Mouse (Mus musculus) adrenal gland, postnatal 36 days (tissue): ENCODE measurements at regions not wholly inside any gene's neighbourhood (a gene's known extent, or its start where the extent isn't known, plus 50 kb on each side); places are given as distances from the start of the nearest gene placed in this dataset.
A peak's percentile ranks its signal among the peaks of the same experiment; 100 is the strongest.

ENCODE experiments used
- DNase-seq, 2 experiments: peaks; one replicate each; pipeline ENCODE4 v3.0.0; 2021; ENCODE audit warnings: mixed read lengths in 1 of 2

DNA sequence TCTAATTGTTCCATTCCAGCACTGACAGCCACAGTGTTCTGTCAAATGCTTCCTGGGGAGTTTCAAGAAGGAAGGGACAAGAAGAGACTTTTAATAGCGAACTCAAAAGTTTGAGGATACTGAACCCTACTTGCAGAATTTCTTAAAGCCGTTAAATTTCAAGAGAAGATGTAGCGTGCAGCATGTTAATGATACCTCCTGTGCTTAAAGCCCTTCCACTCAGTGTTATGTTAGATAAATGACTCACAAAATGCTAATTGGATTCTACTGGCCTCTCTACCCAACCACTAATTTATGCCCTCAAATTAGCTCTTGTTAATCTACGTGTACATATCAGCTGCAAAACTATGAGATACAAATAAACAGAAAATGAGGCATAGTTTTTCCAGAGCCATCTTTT is 541.8 kb upstream of the Cdh20 start:
- DNase-seq: no peak

DNA sequence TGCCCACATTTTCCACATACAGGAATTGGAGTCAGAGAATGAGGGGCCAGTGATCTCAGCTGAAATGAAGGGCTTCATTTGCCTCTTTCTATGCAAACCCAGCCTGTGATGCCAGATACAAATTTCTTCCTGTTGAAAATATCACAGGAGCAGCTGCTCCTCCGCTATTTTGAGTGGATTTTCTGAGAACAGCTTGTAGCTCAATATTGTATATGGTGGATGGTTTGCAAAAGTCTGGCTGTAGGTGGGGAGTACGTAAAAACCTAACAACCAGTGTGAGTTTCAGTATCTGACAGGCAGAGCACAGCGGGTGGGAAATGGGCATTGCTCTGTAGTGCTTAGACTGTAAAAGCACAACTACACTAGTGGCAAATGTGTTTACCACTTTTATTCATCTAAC is 541.4 kb upstream of the Cdh20 start:
- DNase-seq: no peak

DNA sequence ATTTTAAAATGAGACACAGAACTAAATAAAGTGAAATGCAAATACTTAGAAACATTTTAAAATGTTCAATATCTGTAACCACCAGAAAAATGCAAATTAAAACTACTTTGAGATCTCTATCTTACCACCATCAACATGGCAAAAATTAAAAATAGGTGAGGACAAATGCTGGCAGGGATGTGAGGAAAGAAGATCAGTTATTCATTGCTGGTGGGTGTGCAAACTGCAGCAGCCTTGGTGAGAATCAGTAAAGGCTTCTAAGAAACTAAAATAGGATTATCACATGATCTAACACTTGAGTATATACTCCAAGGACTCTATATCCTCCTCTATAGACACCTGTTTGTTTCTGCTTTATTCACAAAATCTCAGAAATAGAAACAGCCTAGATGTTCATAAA is 526.7 kb upstream of the Cdh20 start:
- DNase-seq: no peak

DNA sequence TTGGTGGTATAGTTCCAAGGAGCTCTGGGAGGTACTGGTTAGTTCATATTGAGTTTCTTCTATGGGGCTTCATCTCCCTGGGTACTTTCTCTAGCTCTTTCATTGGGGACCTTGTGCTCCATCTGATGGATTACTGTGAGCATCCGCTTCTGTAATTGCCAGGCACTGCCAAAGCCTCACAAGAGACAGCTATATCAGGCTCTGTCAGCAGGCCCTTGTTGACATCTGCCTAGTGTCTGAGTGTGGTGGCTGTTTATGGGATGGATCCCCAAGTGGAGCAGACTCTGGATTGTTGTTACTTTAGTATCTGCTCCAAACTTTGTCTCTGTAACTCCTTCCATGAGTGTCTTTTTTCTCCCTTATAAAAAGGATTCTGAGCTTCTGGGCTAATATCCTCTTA is 502.6 kb upstream of the Cdh20 start:
- DNase-seq: no peak

DNA sequence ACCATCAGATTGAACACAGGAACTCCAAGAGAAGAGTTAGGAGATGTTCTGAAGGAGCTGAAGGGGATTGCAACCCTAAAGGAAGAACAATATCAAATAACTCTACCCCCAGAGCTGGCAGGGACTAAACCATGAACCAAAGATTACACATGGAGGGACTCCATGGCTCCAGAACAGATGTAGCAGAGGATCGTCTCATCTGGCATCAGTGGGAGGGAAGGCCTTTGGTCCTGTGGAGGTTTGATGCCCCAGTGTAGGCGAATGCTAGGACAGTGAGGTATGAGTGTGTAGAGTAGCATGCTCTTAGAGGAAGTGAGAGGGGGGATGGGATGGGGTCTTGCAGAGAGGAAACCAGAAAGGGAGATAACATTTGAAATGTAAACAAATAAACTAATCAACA is 460.4 kb upstream of the Cdh20 start:
- DNase-seq: no peak

DNA sequence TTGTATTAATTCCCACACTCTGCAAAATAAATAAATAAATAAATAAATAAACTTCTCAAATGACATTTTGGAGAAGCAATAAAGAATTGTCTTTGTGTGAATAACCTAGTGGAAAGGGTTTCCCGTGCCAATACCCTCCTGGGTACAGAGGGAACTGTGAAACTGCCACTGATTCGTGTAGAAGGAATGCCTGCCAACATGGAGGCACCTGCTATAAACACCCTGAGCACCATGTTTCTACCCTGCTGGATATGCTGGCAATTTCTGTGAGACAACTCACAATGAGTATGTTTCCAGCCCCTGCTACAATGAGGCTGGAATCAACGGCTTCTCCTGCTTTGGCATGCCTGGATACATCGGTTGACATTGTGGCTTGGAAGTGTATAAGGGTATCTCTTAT is 456.7 kb upstream of the Cdh20 start:
- DNase-seq: no peak

DNA sequence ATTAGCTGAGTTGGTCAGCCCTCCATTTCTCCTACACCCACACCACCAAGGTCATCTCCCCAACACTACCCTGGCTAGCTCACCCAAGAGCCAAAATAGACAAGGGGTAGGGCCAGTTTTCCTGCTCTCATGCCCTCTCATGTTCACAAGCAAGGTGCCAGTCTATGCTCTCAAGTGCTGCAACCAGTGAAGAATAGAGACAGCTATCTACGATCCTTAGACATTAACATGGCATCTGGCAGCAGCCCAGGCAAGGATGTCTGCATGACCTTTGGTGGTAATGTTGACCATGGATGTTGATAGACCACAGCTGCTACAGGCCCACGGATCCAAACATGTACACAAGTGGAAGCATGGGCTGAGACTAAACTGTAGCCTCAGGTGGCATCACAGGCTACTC is 453.3 kb upstream of the Cdh20 start:
- no peak for DNase-seq

DNA sequence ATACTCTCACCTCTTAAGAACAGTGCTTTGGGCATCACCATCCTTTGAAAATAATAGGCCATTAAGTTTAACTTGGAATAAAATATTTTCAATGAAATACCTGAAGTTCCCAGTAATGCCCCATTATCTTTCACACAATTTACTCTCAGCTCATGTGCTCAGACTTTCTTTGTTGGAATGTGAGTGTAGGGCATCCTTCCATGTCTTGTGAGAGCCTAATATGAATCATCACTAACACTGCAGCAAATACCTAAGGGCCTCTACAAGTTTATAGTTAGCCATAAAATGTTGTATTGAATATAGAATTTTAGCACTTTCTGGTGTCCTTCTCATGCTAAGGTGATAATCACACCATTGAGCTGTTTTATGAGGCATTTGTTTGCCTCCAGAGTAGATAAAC is 450.3 kb upstream of the Cdh20 start:
- DNase-seq: no peak

DNA sequence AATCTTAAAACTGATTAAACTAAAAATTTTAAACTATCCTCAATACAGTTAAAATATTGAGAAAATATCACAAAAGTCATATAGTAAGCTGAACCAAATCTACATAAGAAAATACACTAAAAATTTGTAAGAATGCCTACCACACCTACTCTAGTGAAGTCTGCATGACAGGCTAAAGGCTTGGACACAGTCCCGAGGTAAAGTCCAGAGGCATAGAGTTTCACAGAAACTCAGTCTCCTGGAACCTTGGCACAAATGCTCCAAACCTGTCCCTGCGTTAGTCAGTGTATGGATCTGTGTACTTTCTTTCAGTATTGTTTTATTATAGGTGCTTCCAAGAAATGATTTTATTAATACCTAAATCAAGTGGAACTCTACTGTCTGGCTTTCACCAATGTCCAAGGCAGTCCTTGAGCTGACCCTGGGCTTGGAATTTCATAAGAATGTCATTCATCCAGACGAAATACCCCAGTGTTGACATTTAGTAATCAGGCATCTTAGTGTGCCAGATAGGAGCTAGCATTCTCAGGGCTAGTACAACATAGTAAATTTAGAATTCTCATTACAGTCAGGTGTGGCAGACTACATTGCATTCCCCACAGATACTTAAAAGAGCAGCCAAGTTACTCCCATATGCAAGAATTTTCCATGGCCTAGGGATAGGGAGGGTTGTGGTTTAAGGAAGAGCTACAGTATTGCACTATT is 435.5 kb upstream of the Cdh20 start:
- DNase-seq: peak in 1 of 2 experiments; percentile 3

DNA sequence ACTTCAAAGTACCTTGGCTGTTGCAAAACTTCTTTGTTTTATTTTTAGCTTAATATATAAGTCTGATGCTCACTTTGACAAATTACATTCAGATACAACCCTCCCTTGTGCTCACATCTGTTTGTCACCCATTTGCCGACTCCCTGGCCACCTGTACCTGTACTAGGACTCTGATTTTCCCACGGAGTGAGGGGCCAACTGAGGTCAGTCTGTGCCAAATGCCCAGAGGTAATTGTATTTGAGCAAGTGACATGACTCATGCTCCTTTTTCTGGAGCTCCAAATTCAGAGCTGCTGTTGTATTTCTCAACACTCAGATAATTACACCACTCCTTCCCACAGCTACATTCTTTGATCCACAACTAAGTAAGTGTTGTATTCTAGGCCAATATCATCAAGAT is 434.8 kb upstream of the Cdh20 start:
- DNase-seq: peak in 1 of 2 experiments; percentile 0
